In the genomic region with DNA sequence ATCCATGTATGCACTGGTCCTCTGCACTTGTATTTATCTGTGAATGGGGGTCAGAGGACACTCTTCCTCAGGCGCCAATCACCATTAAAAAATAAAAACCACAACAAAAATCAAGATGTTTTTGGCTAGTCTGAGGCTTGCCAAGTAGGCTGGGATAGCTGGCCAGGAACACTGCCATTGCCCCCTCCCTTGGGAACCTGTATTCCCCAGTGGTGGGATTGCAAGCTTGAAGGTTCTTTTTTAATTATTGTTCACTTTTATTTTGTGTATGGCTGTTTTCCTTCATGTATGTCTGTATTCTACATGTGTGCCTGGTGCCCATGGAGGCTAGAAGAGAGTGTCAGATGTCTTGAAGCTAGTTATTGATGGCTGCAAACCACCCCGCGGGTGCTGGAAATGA, we compare ENCODE assay signal across 29 mouse cellular contexts.
"Had no signal": no experiment of that assay in that cellular context is flagged by ENCODE, and none has a peak within 500 bp of the region (broad histone marks: within the 10 kb centered on the region; RNA-seq: fewer than 3 reads in every experiment).

No protein-coding gene starts in this region.

- DNase-seq: left cerebral cortex, postnatal 4 days; liver; liver, embryonic 13.5 days; liver, postnatal 0 days; lung, adult 18-20 months; lung, adult 2 months; lung, embryonic 14.5 days; lung, postnatal 10 days; lung, postnatal 14 days; lung, postnatal 36 days; lung, postnatal 4 days; midbrain, embryonic 14.5 days had no signal

- H3K4me3 ChIP-seq: limb, embryonic 10.5 days; limb, embryonic 12.5 days; limb, embryonic 13.5 days; limb, embryonic 15.5 days; liver, embryonic 12.5 days; liver, embryonic 13.5 days; liver, embryonic 15.5 days; lung, embryonic 15.5 days; megakaryocyte, embryonic 14.5 days; midbrain, embryonic 10.5 days; midbrain, embryonic 12.5 days; midbrain, embryonic 13.5 days; midbrain, embryonic 15.5 days; myocyte; neural tube, embryonic 12.5 days; neural tube, embryonic 13.5 days had no signal

- H3K27ac ChIP-seq: limb, embryonic 10.5 days; limb, embryonic 12.5 days; limb, embryonic 13.5 days; limb, embryonic 15.5 days; liver, embryonic 12.5 days; liver, embryonic 13.5 days; liver, embryonic 14.5 days; liver, embryonic 15.5 days; lung, embryonic 15.5 days; macrophage; midbrain, embryonic 10.5 days; midbrain, embryonic 12.5 days; midbrain, embryonic 13.5 days; midbrain, embryonic 15.5 days; neural tube, embryonic 12.5 days; neural tube, embryonic 13.5 days had no signal
